Mouse (Mus musculus): ENCODE measurements around the gene Acad10.

- TF ChIP-seq POLR2AphosphoS2 (IDR thresholded peaks at IDR 0.05; ENCODE audit: insufficient read length, low read depth) (no peak), USF1 (IDR thresholded peaks at IDR 0.05; ENCODE audit: low read depth) (no peak), E2F4 (IDR thresholded peaks at IDR 0.05; ENCODE audit: insufficient read depth) (no peak), POLR2A (IDR thresholded peaks at IDR 0.05; ENCODE audit: insufficient read length, low read depth) (no peak), MYOG (IDR thresholded peaks at IDR 0.05; ENCODE audit: control insufficient read depth in 1 of 3, insufficient read depth in 1 of 3, insufficient read length in 2 of 3, low read depth in 2 of 3) (no peak), REST (IDR thresholded peaks at IDR 0.05; ENCODE audit: insufficient read depth, insufficient read length) (no peak), MAX (IDR thresholded peaks at IDR 0.05; ENCODE audit: low read depth) (no peak), CEBPB (IDR thresholded peaks at IDR 0.05; ENCODE audit: insufficient read depth, poor library complexity, severe bottlenecking) (no peak), TCF3 (IDR thresholded peaks at IDR 0.05; ENCODE audit: insufficient read length, low read depth) (no peak)
These were observed 11.2 kb downstream of the Acad10 start for GRCm38 (mm10) chr5:121649134-121649533.

Data from myocyte (in vitro differentiated cells).